8 mouse cellular contexts compared by ENCODE assay signal in genomic region chr14:21847381-21848165, GRCm38 (mm10). TPM values are rescaled to one million over a fixed set of nuclear protein-coding genes. Genes with fewer than 3 reads are reported as not detected.
DNase-seq lines count a peak whose midpoint lies in the region; ATAC-seq lines count a peak whose summit lies in the region.

No protein-coding gene starts in this region.

- H3K9ac ChIP-seq in liver, embryonic 13.5 days: peak overlapping the region; percentile 90
- H3K9ac ChIP-seq in neural tube, embryonic 11.5 days (ENCODE audit: low read length): peak overlapping the region; percentile 66

- peak; percentile 53 to 63 for DNase-seq in layer of hippocampus, postnatal 10 days (ENCODE audit: low spot score in 2 of 2)
- DNase-seq in layer of hippocampus, adult 9-10 months (ENCODE audit: low spot score): no peak
- peak; percentile 52 to 62 for DNase-seq in adrenal gland, postnatal 36 days
- peak; percentile 56 for DNase-seq in liver, embryonic 13.5 days
- peak; percentile 76 for DNase-seq in neural tube, embryonic 11.5 days (ENCODE audit: low spot score)
- peak; percentile 63 for DNase-seq in thymus, postnatal 25 days

- H3K36me3 ChIP-seq in liver, embryonic 13.5 days: peaks cover 45% of the 10 kb centered on the region
- H3K36me3 ChIP-seq in neural tube, embryonic 11.5 days (ENCODE audit: control insufficient read depth, insufficient read depth, low read length): no peaks in the 10 kb centered on the region; the same call in none of the 2 replicates

- H3K27ac ChIP-seq in liver, embryonic 13.5 days: peak overlapping the region; percentile 90
- H3K27ac ChIP-seq in neural tube, embryonic 11.5 days (ENCODE audit: low read depth, low read length): peak overlapping the region; percentile 51; the same call in 1 of the 2 replicates

- ATAC-seq in erythroid progenitor cell, adult 5-6 weeks (replicated peaks; ENCODE audit: low FRiP score, poor library complexity, severe bottlenecking): 0 out of 2 replicates have a peak, but pooled peaks have one; percentile 9
- ATAC-seq in inflammation-experienced regulatory T-cells, adult 6 months: peak; percentile 17
- ATAC-seq in liver, embryonic 13.5 days (ENCODE audit: low read depth): peak; percentile 3
- ATAC-seq in neural tube, embryonic 11.5 days (ENCODE audit: insufficient read depth, low FRiP score, low TSS enrichment): peak; percentile 45

- no peaks in the 10 kb centered on the region for H3K27me3 ChIP-seq in liver, embryonic 13.5 days
- H3K27me3 ChIP-seq in neural tube, embryonic 11.5 days (ENCODE audit: control insufficient read depth, insufficient read depth, low read length): no peaks in the 10 kb centered on the region

- under 1% methylated on average over 50 of the region's 50 CpGs for WGBS in liver, embryonic 13.5 days (ENCODE audit: insufficient replicate concordance)
- WGBS in neural tube, embryonic 11.5 days: under 1% methylated on average over 50 of the region's 50 CpGs

- H3K4me1 ChIP-seq in liver, embryonic 13.5 days (replicated peaks): peaks cover 91% of the 10 kb centered on the region
- H3K4me1 ChIP-seq in neural tube, embryonic 11.5 days (ENCODE audit: control insufficient read depth, insufficient read depth, low read length): peaks cover 11% of the 10 kb centered on the region

- H3K4me3 ChIP-seq in liver, embryonic 13.5 days (replicated peaks): peak overlapping the region; percentile 77
- H3K4me3 ChIP-seq in neural tube, embryonic 11.5 days (ENCODE audit: low read depth, low read length): peak overlapping the region; percentile 62

- no peaks in the 10 kb centered on the region for H3K9me3 ChIP-seq in liver, embryonic 13.5 days (replicated peaks)
- H3K9me3 ChIP-seq in neural tube, embryonic 11.5 days (ENCODE audit: control insufficient read depth, low read length): no peaks in the 10 kb centered on the region

- H3K4me2 ChIP-seq in liver, embryonic 13.5 days: peak overlapping the region; percentile 96
- H3K4me2 ChIP-seq in neural tube, embryonic 11.5 days (ENCODE audit: low read depth): peak overlapping the region; percentile 97

RNA-seq across cellular contexts. Expression of gene Comtd1, which starts 1.2 kb away (rescaled TPM):
- total RNA-seq in layer of hippocampus, postnatal 10 days (2021): 10 to 100 TPM; 42.1 to 44.5 TPM
- 10 to 100 TPM; 54.8 to 83.5 TPM for total RNA-seq in adrenal gland, postnatal 36 days (2021)
- 1.4 and 10.9 TPM in 2 replicates for total RNA-seq in erythroid progenitor cell, adult 5-6 weeks (2015; ENCODE audit: low replicate concordance)
- total RNA-seq in erythroid progenitor cell, adult 5-6 weeks (2017; ENCODE audit: low replicate concordance): 10.0 and 12.7 TPM in 2 replicates
- polyA plus RNA-seq in inflammation-experienced regulatory T-cells, adult 6 months (2017; shearing (Covaris generic)): 10 to 100 TPM; 15.0 to 21.0 (median 18.2) TPM
- polyA plus RNA-seq in liver, embryonic 13.5 days (2015; fragmentation: Nextera tagmentation; extraction: Ambion mirVana): 30.6 and 34.1 TPM in 2 replicates
- 14.0 and 16.0 TPM in 2 replicates for polyA plus RNA-seq in neural tube, embryonic 11.5 days (2014; fragmentation: Nextera tagmentation; extraction: Ambion mirVana)

RNA-seq across cellular contexts. Expression of gene Vdac2, which starts 22.5 kb away (rescaled TPM):
- total RNA-seq in layer of hippocampus, postnatal 10 days (2021): 100 to 1,000 TPM; 201 to 224 TPM
- 100 to 1,000 TPM; 206 to 231 TPM for total RNA-seq in adrenal gland, postnatal 36 days (2021)
- 122 and 138 TPM in 2 replicates for total RNA-seq in erythroid progenitor cell, adult 5-6 weeks (2015; ENCODE audit: low replicate concordance)
- total RNA-seq in erythroid progenitor cell, adult 5-6 weeks (2017; ENCODE audit: low replicate concordance): 83.9 and 105 TPM in 2 replicates
- 100 to 1,000 TPM; 242 to 259 (median 244) TPM for polyA plus RNA-seq in inflammation-experienced regulatory T-cells, adult 6 months (2017; shearing (Covaris generic))
- 173 and 189 TPM in 2 replicates for polyA plus RNA-seq in liver, embryonic 13.5 days (2015; fragmentation: Nextera tagmentation; extraction: Ambion mirVana)
- polyA plus RNA-seq in neural tube, embryonic 11.5 days (2014; fragmentation: Nextera tagmentation; extraction: Ambion mirVana): 297 and 310 TPM in 2 replicates
